Mouse (Mus musculus) B cell, adult 2 months (primary cell): Measurements from ENCODE around the gene Mx1.

Experiments
- DNase-seq, 2 experiments: peaks; one replicate each; pipeline ENCODE4 v3.0.0; 2022

Mx1 gene

GRCm38 (mm10) chr16:97443670-97444263, 18.9 kb downstream of the Mx1 start:
- peak; percentile 46 to 49 for DNase-seq

GRCm38 (mm10) chr16:97441967-97442366, 20.7 kb downstream of the Mx1 start:
- no peak for DNase-seq

DNA sequence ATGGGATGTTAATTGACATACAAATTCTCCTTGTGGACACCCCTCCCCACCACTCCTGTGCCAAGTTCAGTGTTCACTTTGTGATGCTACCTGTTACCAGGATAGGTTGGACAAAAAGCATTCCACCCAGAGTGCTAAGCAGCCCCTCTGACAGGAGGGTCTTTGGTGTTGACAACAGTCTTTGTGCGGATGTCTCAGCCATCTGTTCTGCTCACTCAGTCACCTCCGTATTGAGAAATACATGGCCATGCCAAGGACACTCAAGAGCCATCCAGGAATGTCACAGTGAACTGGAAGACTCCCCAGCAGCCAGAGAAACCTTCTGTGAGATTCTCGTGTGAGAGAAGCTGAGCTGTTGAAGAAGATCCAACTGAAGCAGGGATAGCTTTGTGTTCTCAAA, 24.5 kb downstream of the Mx1 start:
- DNase-seq = no peak

DNA sequence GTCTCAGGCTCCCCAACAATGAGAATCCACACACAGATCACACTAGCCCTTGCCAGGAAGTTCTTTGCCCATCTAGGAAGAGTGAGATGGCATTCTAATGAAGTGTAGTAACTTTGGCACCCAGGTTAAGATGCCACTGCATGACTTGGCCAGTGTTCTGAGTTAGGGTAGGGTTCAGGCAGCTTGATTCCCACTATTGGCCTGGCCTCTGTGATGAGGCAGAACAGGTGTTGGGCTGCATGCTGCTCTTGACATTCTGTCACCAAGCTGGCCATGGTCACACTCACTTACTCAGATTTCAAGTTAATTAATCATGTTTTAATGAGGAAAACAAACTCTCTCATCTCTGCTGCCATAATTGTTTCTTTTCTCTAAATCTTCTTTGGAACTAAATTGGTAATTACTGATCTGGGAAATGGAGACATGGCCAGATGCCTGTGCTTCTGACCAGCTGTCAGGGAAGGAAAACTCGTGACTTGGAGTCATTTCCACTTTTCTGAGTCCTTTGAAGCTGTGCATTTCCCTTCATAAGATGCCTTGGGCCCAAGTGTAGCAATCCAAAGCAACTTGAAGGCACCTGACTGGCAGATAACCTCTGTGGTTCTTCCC, 25.2 kb downstream of the Mx1 start:
- no peak for DNase-seq

DNA sequence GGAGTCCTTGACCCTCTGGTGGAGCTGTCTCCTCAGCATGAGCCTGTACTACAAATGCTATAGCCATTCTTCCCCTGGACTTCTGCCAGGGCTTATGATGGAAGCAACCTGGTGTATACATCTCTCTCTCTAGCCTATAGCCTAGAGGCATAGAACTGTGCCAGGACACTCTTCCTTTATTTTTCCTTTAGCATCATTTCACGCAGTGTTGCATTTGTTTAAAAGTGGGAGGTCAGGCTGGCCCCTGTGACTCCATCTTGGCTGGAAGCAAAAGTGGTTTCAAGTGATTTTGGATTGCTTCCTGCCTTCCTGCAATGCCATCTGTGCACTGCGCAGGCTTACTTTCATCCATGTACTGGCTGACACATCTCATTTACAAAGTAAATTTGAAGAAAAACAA, 28.5 kb downstream of the Mx1 start:
- DNase-seq = no peak

DNA sequence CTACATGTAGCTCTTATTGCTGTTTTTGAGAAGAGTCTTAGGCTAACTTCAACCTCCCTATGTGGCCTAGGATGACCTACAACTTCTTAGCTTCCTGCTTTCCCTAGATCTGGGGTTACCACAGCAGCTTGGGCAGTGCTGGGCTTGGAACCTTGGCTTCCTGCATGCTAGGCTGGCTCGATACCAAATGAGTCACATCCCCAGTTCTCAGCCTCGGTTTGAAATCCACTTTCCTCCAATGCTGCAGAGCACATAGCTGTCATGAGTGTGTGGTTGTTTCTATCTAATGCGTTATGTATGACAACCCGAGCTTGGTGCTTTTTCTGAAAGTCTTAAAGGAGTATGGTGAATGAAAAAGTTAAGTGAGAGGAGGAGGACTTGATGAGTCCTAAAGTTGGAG, 31.4 kb downstream of the Mx1 start:
- no peak for DNase-seq

GRCm38 (mm10) chr16:97430091-97430490, 32.6 kb downstream of the Mx1 start:
- no peak for DNase-seq

DNA sequence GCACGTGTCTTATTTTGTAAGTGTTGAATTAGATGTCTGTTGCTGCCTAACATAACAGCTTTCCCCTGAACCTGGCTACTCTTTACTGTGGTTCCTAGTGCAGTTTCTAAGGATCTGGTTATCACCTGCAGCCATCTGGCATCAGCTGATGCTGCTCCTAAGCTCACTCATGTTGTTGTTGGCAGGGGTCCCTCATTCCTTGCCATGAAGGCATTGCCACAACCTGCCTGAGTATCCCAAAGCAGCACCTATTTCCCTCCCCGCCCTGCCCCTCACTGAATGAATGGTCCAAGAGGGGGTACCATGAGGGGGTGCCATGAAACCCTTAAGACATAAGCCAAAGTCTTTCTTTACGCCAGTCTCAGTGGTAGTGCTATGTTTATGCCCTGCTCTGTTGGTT, 34.7 kb downstream of the Mx1 start:
- no peak for DNase-seq

DNA sequence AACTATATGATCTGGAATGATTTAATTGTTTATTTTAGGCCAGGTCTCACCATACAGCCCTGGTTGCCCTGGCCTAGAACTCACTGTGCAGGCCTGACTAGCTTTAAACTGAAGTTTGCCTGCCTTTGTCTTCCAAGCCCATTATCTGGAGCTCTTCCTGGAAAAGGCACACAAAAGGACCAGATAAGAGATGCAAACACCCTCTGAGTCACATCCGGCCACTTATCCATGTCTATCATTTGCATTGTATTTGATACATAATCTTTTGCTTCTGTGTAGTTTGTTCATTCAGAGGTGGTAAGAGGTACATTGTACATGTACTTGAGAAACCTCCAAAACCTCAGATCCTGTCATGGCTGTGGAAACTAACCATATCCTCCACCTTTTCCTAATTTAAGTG, 39.1 kb downstream of the Mx1 start:
- no peak for DNase-seq

GRCm38 (mm10) chr16:97421671-97422070, 41.0 kb downstream of the Mx1 start:
- DNase-seq = no peak

DNA sequence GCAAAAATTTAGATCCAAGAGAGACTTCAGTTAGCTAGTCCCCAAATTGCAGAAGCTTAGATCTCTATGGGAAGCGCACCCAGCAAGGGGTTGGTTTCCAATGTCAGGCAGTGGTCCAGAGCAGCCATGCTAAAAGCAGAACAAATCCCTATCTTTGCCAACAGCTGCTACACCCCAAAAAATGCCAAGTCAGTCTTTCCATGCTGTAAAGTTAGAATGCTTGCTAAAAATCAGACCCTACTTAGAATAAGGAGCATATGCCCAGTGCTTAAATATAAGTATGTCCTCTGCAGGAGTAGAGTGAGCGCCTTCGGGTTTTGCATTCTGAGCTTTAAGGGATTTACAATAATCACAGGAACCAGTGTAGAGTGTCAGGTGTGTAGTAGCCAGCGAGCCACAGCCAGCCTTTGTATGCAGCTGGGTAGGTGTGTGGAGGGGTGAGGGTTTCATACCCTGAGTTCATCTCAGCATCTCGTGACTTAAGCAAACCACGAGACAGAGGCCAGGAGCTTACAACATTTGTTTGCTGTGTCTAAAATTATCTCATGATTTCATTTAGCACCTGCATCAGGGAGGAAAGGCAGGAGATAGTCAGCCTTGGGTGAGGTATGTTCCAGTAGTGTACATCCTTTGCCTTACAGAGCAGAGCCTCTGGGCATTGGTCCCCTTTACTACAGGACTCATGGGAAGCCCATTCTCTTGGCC, 43.8 kb downstream of the Mx1 start:
- no peak for DNase-seq

- no peak for DNase-seq
Measured at GRCm38 (mm10) chr16:97417896-97418542, 44.7 kb downstream of the Mx1 start.

DNA sequence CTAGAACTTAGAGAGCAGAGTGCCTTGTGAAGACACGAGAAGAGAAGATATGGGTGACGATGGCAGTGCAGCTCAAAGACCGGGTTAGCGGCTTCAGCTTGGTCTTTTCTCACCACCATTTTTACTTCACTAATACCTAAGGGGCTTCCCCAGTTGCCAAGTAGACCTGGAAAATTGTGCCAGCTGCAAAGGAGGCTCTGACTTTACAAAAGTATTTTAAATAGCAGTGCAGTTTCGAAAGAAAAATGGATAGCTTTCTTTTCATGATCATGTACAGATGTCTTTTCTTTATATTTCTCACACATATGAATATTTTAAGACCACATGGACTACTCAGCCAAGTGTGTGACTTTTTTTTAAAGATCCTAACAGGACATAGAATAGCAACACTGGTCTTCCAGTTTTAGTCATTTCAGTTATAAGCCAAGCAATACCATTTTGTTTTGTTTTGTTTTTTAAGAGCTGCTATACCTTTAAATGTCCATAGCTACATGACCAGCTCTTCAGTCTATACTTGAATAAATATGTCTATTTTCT, 57.2 kb downstream of the Mx1 start:
- no peak for DNase-seq

DNA sequence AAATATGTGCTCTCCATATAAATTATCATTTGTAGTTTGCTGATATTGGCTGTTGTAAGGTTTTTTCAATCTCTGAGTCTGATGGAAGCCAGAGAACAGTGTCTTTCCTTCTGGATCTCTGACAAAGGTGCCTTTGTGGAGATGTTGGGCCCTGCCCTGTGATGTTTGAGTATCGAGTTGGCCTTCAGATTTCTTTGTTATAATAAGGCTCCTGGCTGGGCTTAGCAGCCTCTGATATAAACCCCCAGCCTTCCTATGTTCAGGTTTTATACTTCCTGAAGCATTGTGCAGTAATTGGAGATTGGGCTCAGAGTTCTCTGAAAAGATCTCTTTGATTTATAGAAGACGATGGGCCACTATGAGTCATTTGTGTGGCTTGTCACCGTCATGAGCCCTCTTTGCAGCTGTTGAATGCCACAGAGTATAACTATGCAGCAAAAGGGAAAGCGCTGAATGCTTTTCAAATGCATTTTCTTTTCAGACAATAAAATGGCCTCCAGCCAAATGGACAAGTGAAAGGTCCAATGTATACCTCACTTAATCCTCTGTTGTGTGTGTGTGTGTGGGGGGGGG, 60.4 kb downstream of the Mx1 start:
- DNase-seq = no peak

DNA sequence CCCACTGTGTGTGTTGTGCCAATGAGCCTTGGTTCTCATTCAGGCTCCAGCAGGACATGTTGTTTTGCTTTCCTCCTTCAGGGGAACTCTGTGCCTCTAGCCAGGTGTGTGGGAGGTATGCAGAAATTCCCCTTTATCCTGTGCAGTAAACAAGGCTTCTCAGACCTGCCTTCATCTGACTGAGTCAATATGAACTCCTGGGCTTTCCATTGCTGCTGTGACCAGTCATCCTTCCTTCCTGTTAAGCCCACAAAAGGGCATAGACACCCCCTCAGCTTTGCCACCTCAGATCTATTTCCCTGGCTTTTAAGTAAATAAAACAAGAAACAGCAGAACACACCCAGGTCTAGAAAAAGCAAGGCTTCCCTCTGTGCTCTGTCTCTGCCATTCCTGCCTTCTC, 61.0 kb downstream of the Mx1 start:
- no peak for DNase-seq

GRCm38 (mm10) chr16:97399991-97400390, 62.7 kb downstream of the Mx1 start:
- DNase-seq = no peak

- no peak for DNase-seq
Measured at GRCm38 (mm10) chr16:97397945-97398531, 64.7 kb downstream of the Mx1 start.
